Mouse (Mus musculus) heart, embryonic 11.5 days (tissue): ENCODE data around the gene Exosc5. TPM values are rescaled to one million over a fixed set of nuclear protein-coding genes. Genes with fewer than 3 reads are reported as not detected.

Experiments
- ATAC-seq: fragments of 200-750 bp; cut with Nextera tagmentation; replicated peaks from 2 replicates; pipeline ENCODE4 v1.8.0; 2017; ENCODE audit warnings: moderate library complexity; ENCODE audit not compliant: insufficient number of reproducible peaks, low FRiP score, low TSS enrichment
- H3K27ac ChIP-seq: fragments of 300-500 bp; sonication (generic); 2 replicates; pipeline ENCODE4 v1.5.1; 2014; ENCODE audit warnings: mild to moderate bottlenecking, low read depth, low read length
- H3K27me3 ChIP-seq: fragments of 300-500 bp; sonication (generic); 2 replicates; pipeline ENCODE4 v1.6.1; 2014; ENCODE audit warnings: mild to moderate bottlenecking, low read length, mixed read lengths; ENCODE audit not compliant: control insufficient read depth, insufficient read depth
- H3K36me3 ChIP-seq: fragments of 300-500 bp; sonication (generic); 2 replicates; pipeline ENCODE4 v1.6.1; 2014; ENCODE audit warnings: mild to moderate bottlenecking, low read length, moderate library complexity, mixed read lengths; ENCODE audit not compliant: control insufficient read depth, insufficient read depth
- H3K4me1 ChIP-seq: fragments of 300-500 bp; sonication (generic); 2 replicates; pipeline ENCODE4 v1.6.1; 2014; ENCODE audit warnings: low read length; ENCODE audit not compliant: control insufficient read depth, insufficient read depth
- H3K4me2 ChIP-seq: fragments of 300-500 bp; sonication (generic); 2 replicates; pipeline ENCODE4 v1.6.1; 2014; ENCODE audit warnings: mild to moderate bottlenecking, moderate library complexity
- H3K4me3 ChIP-seq: fragments of 300-500 bp; sonication (generic); 2 replicates; pipeline ENCODE4 v1.5.1; 2014; ENCODE audit warnings: low read depth, low read length
- H3K9ac ChIP-seq: fragments of 300-500 bp; sonication (generic); 2 replicates; pipeline ENCODE4 v1.6.1; 2014; ENCODE audit warnings: mild to moderate bottlenecking, low read depth, low read length, moderate library complexity
- H3K9me3 ChIP-seq: fragments of 300-500 bp; sonication (generic); replicated peaks from 2 replicates; pipeline ENCODE4 v1.6.1; 2016; ENCODE audit warnings: low read length; ENCODE audit not compliant: control insufficient read depth
- WGBS: fragments of 180-500 bp; shearing (Covaris S2); extraction: QIAGEN DNeasy Blood & Tissue Kit; methylation state at CpG from one replicate; pipeline ENCODE4 v1.1.7; 2014; ENCODE audit not compliant: insufficient replicate concordance; 5-methylcytosine and 5-hydroxymethylcytosine counted together
- polyA plus RNA-seq: library from polyadenylated mRNA; unstranded; fragments of >200 nt; fragmentation: Nextera tagmentation; extraction: Ambion mirVana; gene quantifications from 2 replicates; pipeline ENCODE4 v1.2.1, GENCODE M21; 2014

Gene Exosc5
- polyA plus RNA-seq, 1 experiment from 2014 or later = 44.8 TPM

DNA sequence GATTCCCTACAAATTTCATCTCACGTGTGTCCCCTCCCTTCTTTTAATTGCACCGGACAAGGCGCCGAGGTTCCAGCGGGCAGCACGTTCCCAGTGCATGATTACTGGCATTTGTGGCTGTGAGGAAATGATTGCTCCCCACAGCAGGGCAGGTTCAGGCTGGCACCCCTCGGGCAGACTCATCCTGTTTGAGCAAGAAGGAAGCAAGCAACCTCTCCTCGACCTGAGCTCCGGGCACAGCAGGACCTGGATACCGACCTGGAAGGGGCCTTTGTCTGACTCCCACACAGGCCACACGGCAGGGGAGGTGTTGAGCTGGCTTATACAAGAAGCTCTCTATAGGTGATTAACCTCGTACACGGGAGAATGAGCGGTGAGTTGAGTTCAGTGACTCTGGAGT lies 13.9 kb upstream of the Exosc5 start:
- H3K4me1 ChIP-seq = no peaks in the 10 kb centered on the region; the same call in 1 of the 2 replicates
- no peak overlapping the region for H3K4me2 ChIP-seq
- H3K9me3 ChIP-seq = no peaks in the 10 kb centered on the region
- WGBS = 69% methylated on average over 14 of the region's 14 CpGs
- H3K9ac ChIP-seq = no peak overlapping the region
- H3K27ac ChIP-seq = no peak overlapping the region
- no peaks in the 10 kb centered on the region; the same call in 1 of the 2 replicates for H3K36me3 ChIP-seq
- no peak overlapping the region for H3K4me3 ChIP-seq
- no peaks in the 10 kb centered on the region for H3K27me3 ChIP-seq
- no peak for ATAC-seq

- Histone ChIP-seq H3K4me2 (no peak overlapping the region), H3K27ac (no peak overlapping the region), H3K27me3 (no peaks in the 10 kb centered on the region), H3K36me3 (no peaks in the 10 kb centered on the region; the same call in 1 of the 2 replicates), H3K4me1 (no peaks in the 10 kb centered on the region; the same call in 1 of the 2 replicates), H3K9me3 (no peaks in the 10 kb centered on the region), H3K9ac (no peak overlapping the region), H3K4me3 (no peak overlapping the region)
- no peak for ATAC-seq
- WGBS = 45% methylated on average over 5 of the region's 5 CpGs
Measured at GRCm38 (mm10) chr7:25647574-25648123, 11.3 kb upstream of the Exosc5 start.

DNA sequence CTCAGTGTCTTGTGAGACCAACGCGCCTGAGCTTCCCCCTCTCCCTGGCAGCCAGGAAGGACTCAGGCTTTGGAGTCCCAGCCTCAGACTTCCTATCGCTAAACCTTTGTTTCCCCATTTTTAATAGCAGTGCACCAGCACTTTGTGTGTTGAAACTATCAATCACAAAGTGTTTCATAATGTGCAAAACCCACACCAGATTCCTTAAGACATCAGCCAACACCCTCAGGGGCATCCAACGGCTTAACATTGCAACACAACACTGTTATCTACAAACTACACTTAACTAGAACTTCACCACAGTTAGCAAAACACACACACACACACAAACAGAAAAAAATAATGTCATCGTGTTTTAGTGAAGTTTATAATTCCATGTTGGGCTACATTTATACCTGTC lies 9.1 kb upstream of the Exosc5 start:
- H3K9me3 ChIP-seq = no peaks in the 10 kb centered on the region
- no peaks in the 10 kb centered on the region for H3K36me3 ChIP-seq
- no peaks in the 10 kb centered on the region for H3K27me3 ChIP-seq
- WGBS = 72% methylated on average over 5 of the region's 5 CpGs
- H3K27ac ChIP-seq = no peak overlapping the region
- H3K4me1 ChIP-seq = no peaks in the 10 kb centered on the region
- no peak for ATAC-seq
- H3K9ac ChIP-seq = 0 out of 2 replicates have a peak overlapping the region, but pooled peaks have one; percentile 6
- no peak overlapping the region for H3K4me2 ChIP-seq
- no peak overlapping the region for H3K4me3 ChIP-seq

GRCm38 (mm10) chr7:25651281-25651680 lies 7.7 kb upstream of the Exosc5 start:
- no peak overlapping the region for H3K4me3 ChIP-seq
- no peaks in the 10 kb centered on the region for H3K9me3 ChIP-seq
- no peak overlapping the region for H3K4me2 ChIP-seq
- ATAC-seq = 0 out of 2 replicates have a peak, but pooled peaks have one; percentile 51
- no peaks in the 10 kb centered on the region for H3K36me3 ChIP-seq
- H3K27ac ChIP-seq = no peak overlapping the region
- WGBS = 89% methylated on average over 8 of the region's 8 CpGs
- H3K27me3 ChIP-seq = no peaks in the 10 kb centered on the region
- no peak overlapping the region for H3K9ac ChIP-seq
- no peaks in the 10 kb centered on the region for H3K4me1 ChIP-seq

DNA sequence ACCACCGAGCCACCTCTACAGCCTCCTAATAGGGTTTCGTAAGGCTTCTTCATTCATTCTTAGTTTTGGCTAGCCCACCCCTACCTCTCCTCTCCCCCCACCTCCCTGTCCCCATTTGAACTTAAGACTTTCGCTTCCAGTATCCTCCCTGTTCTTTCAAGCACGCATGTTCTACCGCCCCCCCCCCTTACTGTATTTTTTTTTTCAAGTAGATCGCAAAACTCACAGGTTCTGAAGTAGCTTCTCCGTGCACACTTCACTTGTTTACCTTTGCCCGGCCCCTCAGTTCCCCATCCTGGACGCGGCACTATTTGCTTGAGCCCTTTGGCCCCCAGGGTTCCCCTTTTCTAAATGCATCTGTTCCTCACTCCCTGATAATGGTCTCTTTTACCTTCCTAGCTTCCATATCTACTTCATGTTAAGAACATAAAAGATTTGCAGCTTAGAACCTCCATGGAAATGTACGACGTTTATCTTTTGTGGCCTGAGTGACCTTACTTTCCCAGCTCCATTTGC lies 6.7 kb upstream of the Exosc5 start:
- ATAC-seq = no peak
- H3K27ac ChIP-seq = no peak overlapping the region
- no peaks in the 10 kb centered on the region for H3K9me3 ChIP-seq
- H3K36me3 ChIP-seq = no peaks in the 10 kb centered on the region
- 88% methylated on average over 12 of the region's 12 CpGs for WGBS
- no peak overlapping the region for H3K4me3 ChIP-seq
- H3K4me1 ChIP-seq = no peaks in the 10 kb centered on the region
- H3K27me3 ChIP-seq = no peaks in the 10 kb centered on the region
- no peak overlapping the region for H3K9ac ChIP-seq
- H3K4me2 ChIP-seq = no peak overlapping the region

GRCm38 (mm10) chr7:25655601-25656428 lies 3.1 kb upstream of the Exosc5 start:
- Histone ChIP-seq H3K4me2 (no peak overlapping the region), H3K4me1 (peaks cover 3% of the 10 kb centered on the region; the same call in 1 of the 2 replicates), H3K27ac (no peak overlapping the region), H3K36me3 (no peaks in the 10 kb centered on the region), H3K27me3 (no peaks in the 10 kb centered on the region), H3K9ac (no peak overlapping the region), H3K4me3 (no peak overlapping the region), H3K9me3 (no peaks in the 10 kb centered on the region)
- no peak for ATAC-seq
- 68% methylated on average over 11 of the region's 11 CpGs for WGBS

DNA sequence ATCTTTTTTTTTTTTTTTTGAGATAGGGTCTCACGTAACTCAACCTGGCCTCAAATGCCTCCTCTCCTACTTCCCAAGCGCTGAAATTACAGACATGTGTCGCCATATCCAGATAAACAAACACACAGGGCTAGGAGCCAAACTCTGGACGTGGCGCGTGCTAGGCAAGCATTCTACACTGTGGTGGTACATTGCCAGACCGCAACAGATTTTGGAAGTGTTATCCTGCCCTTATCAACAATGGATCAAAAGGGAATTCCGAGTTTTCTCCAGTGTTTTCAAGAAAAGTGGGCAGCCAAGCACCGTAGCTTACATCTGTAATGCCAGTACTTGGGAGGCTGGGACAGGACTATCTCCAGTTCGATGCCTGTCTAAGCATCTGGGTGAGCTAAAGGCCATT lies 1.2 kb upstream of the Exosc5 start:
- Histone ChIP-seq H3K9me3 (no peaks in the 10 kb centered on the region), H3K27me3 (no peaks in the 10 kb centered on the region), H3K9ac (peak overlapping the region; percentile 77), H3K4me2 (peak overlapping the region; percentile 76), H3K27ac (no peak overlapping the region), H3K4me3 (peak overlapping the region; percentile 70), H3K4me1 (peaks cover 3% of the 10 kb centered on the region; the same call in 1 of the 2 replicates), H3K36me3 (no peaks in the 10 kb centered on the region)
- 40% methylated on average over 10 of the region's 10 CpGs for WGBS
- ATAC-seq = no peak

DNA sequence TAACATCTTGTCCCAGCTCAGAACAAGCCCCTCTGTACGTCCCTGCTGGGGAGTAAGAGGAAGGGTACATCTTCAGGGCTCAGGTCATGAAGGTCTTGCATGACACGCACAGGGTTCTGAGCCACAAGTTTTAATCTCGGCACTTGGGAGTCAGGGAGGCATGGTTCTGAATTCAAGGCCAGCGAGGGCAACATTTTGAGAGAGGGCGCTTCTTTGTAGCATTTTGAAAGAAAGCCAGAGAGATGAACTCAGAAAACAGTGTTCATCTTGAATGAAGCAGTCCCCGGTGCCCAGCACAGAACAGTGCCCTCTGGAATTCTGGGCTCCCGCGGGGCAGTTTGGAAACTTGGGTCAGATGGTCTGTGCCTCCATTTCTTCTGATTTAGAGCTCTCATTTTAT lies 7.4 kb downstream of the Exosc5 start:
- peaks cover 7% of the 10 kb centered on the region; the same call in 1 of the 2 replicates for H3K36me3 ChIP-seq
- no peak overlapping the region for H3K4me3 ChIP-seq
- 89% methylated on average over 8 of the region's 8 CpGs for WGBS
- no peaks in the 10 kb centered on the region for H3K9me3 ChIP-seq
- H3K27ac ChIP-seq = no peak overlapping the region
- ATAC-seq = no peak
- H3K9ac ChIP-seq = no peak overlapping the region
- no peak overlapping the region for H3K4me2 ChIP-seq
- no peaks in the 10 kb centered on the region for H3K27me3 ChIP-seq
- H3K4me1 ChIP-seq = no peaks in the 10 kb centered on the region
